Mouse (Mus musculus) gastrocnemius, adult 18-20 months (tissue): ENCODE measurements around the gene Olfr201. TPM values are rescaled to one million over a fixed set of nuclear protein-coding genes. Genes with fewer than 3 reads are reported as not detected.
"Not testable (repeated sequence)": the region's sequence is repeated elsewhere in the genome, so short reads cannot be mapped to it uniquely, and the experiment has no call there.

Experiments used
- DNase-seq: peaks from one replicate; pipeline ENCODE4 v3.0.0; 2021; ENCODE audit warnings: low spot score
- long read RNA-seq, 2 experiments: library from polyadenylated mRNA; stranded (forward); transcript quantifications; one replicate each; pipeline ENCODE4 v2.0.0; 2021
- total RNA-seq, 2 experiments: library from RNA; stranded (reverse); gene quantifications; 2 replicates each; pipeline ENCODE4 v1.2.3; 2021

Olfr201 gene
- total RNA-seq: not detected
- long read RNA-seq, experiment 1: 0 reads
- long read RNA-seq, experiment 2: 0 reads

- DNase-seq: not testable (repeated sequence)
Observed at GRCm38 (mm10) chr16:59272532-59272931, at the start of gene Olfr201. Gene Olfr201 (minus strand): TSS chr16:59272632.

- DNase-seq: no peak
Observed at GRCm38 (mm10) chr16:59318148-59318547, 45.7 kb upstream of the Olfr201 start, which contains the start of gene Olfr204. Gene Olfr204 (minus strand): TSS chr16:59318248.

- DNase-seq: no peak
Observed at GRCm38 (mm10) chr16:59298581-59298980, 26.1 kb upstream of the Olfr201 start, which contains the start of gene Olfr203. Gene Olfr203 (plus strand): TSS chr16:59298881.

- DNase-seq: not testable (repeated sequence)
Observed at GRCm38 (mm10) chr16:59287576-59287975, 15.1 kb upstream of the Olfr201 start.

GRCm38 (mm10) chr16:59286693-59287092, 14.3 kb upstream of the Olfr201 start, which contains the start of gene Olfr202:
Gene Olfr202 (minus strand): TSS chr16:59286793.
- no peak for DNase-seq

GRCm38 (mm10) chr16:59283476-59283875, 11.0 kb upstream of the Olfr201 start:
- no peak for DNase-seq

- no peak for DNase-seq
Observed at GRCm38 (mm10) chr16:59280542-59280941, 8.1 kb upstream of the Olfr201 start.

GRCm38 (mm10) chr16:59269097-59269496, 3.3 kb downstream of the Olfr201 start:
- not testable (repeated sequence) for DNase-seq

- no peak for DNase-seq
Observed at GRCm38 (mm10) chr16:59249684-59250083, 22.7 kb downstream of the Olfr201 start.

- DNase-seq: not testable (repeated sequence)
Observed at GRCm38 (mm10) chr16:59219667-59220066, 52.8 kb downstream of the Olfr201 start, which contains the start of gene Olfr199. Gene Olfr199 (minus strand): TSS chr16:59219767.

GRCm38 (mm10) chr16:59217861-59218260, 54.6 kb downstream of the Olfr201 start:
- not testable (repeated sequence) for DNase-seq

Other genes starting within 250 kb of the Olfr201 start
- not detected for gene Olfr186, start 242.3 kb downstream of the Olfr201 start, total RNA-seq
- gene Olfr187, start 232.9 kb downstream of the Olfr201 start, total RNA-seq: not detected
- not detected for gene Olfr190, start 194.6 kb downstream of the Olfr201 start, total RNA-seq
- not detected for gene Olfr191, start 182.8 kb downstream of the Olfr201 start, total RNA-seq
- gene Olfr193, start 160.8 kb downstream of the Olfr201 start, total RNA-seq: not detected
- gene Olfr194, start 151.6 kb downstream of the Olfr201 start, total RNA-seq: not detected
- not detected for gene Olfr195, start 125.6 kb downstream of the Olfr201 start, total RNA-seq
- gene Olfr196, start 102.2 kb downstream of the Olfr201 start, total RNA-seq: not detected
- not detected for gene Olfr198, start 69.1 kb downstream of the Olfr201 start, total RNA-seq
- gene Olfr199, start 52.9 kb downstream of the Olfr201 start, total RNA-seq: not detected
- not detected for gene Olfr202, start 14.2 kb upstream of the Olfr201 start, total RNA-seq
- not detected for gene Olfr203, start 26.2 kb upstream of the Olfr201 start, total RNA-seq
- gene Olfr204, start 45.6 kb upstream of the Olfr201 start, total RNA-seq: not detected
- not detected for gene Olfr205, start 58.5 kb upstream of the Olfr201 start, total RNA-seq
- gene Olfr206, start 76.6 kb upstream of the Olfr201 start, total RNA-seq: not detected
- not detected for gene Olfr209, start 91.4 kb upstream of the Olfr201 start, total RNA-seq
- gene Gabrr3, start 134.7 kb upstream of the Olfr201 start, total RNA-seq: not detected
- gene Riox2, start 199.1 kb upstream of the Olfr201 start, total RNA-seq: 10 to 100 TPM; 10.9 to 12.6 TPM